In genomic region chr2:168230773-168231470, GRCm38 (mm10) we compare ENCODE assay signal across 8 mouse cellular contexts. TPM values are rescaled to one million over a fixed set of nuclear protein-coding genes. Genes with fewer than 3 reads are reported as not detected.
DNase-seq lines count a peak whose midpoint lies in the region; ATAC-seq and TF ChIP-seq lines count a peak whose summit lies in the region.

No protein-coding gene starts in this region.

- DNase-seq in left cerebral cortex, adult 2 months (ENCODE audit: extremely low spot score in 1 of 2, low spot score in 2 of 2): peak; percentile 40 to 49
- DNase-seq in left cerebral cortex, adult 9 months (ENCODE audit: low spot score in 2 of 2): no peak
- peak; percentile 61 for DNase-seq in intestine, embryonic 14.5 days (ENCODE audit: low spot score)
- DNase-seq in right cerebral cortex, postnatal 14 days: peak; percentile 54

- TF ChIP-seq POLR2A in bone marrow, adult 2 months (IDR thresholded peaks at IDR 0.05; ENCODE audit: borderline replicate concordance, control insufficient read depth, low read depth, low read length): 0 out of 2 replicates have a peak, but pooled peaks have one; percentile 34

- peak overlapping the region; percentile 98 for H3K4me2 ChIP-seq in embryonic facial prominence, embryonic 15.5 days (replicated peaks)
- peak overlapping the region; percentile 99 for H3K4me2 ChIP-seq in intestine, embryonic 14.5 days (ENCODE audit: low read length)
- H3K4me2 ChIP-seq in lung, embryonic 16.5 days (ENCODE audit: low read depth, low read length): peak overlapping the region; percentile 98

- no peaks in the 10 kb centered on the region for H3K27me3 ChIP-seq in embryonic facial prominence, embryonic 15.5 days
- no peaks in the 10 kb centered on the region for H3K27me3 ChIP-seq in intestine, embryonic 14.5 days (replicated peaks; ENCODE audit: control insufficient read depth, insufficient read depth, low read length)
- H3K27me3 ChIP-seq in lung, embryonic 16.5 days (ENCODE audit: control insufficient read depth, insufficient read depth, low read depth, low read length): no peaks in the 10 kb centered on the region

- peak overlapping the region; percentile 99 for H3K27ac ChIP-seq in left cerebral cortex, adult 2 months
- H3K27ac ChIP-seq in bone marrow, adult 2 months (ENCODE audit: control insufficient read depth, insufficient read depth, low read depth, low read length, poor library complexity): peak overlapping the region; percentile 94
- H3K27ac ChIP-seq in embryonic facial prominence, embryonic 15.5 days (replicated peaks): peak overlapping the region; percentile 95
- H3K27ac ChIP-seq in intestine, embryonic 14.5 days (ENCODE audit: low read depth): peak overlapping the region; percentile 82
- peak overlapping the region; percentile 91 for H3K27ac ChIP-seq in lung, embryonic 16.5 days (ENCODE audit: low read length)

- intact Hi-C loops in left cerebral cortex, adult 2 months (cut with DNase I): loop anchor here (2.0 kb wide), 1 partner anchor 24 kb away; the partner anchor contains the start of gene Adnp

- H3K4me1 ChIP-seq in bone marrow, adult 2 months (ENCODE audit: control insufficient read depth, insufficient read depth, low read length): peaks cover 2% of the 10 kb centered on the region; the same call in 1 of the 2 replicates
- peaks cover 31% of the 10 kb centered on the region for H3K4me1 ChIP-seq in embryonic facial prominence, embryonic 15.5 days
- H3K4me1 ChIP-seq in intestine, embryonic 14.5 days (replicated peaks; ENCODE audit: control insufficient read depth, insufficient read depth, low read length): peaks cover 31% of the 10 kb centered on the region
- H3K4me1 ChIP-seq in lung, embryonic 16.5 days (replicated peaks; ENCODE audit: control insufficient read depth, insufficient read depth, low read length): peaks cover 21% of the 10 kb centered on the region

- no peaks in the 10 kb centered on the region for H3K9me3 ChIP-seq in embryonic facial prominence, embryonic 15.5 days (replicated peaks)
- no peaks in the 10 kb centered on the region for H3K9me3 ChIP-seq in intestine, embryonic 14.5 days (ENCODE audit: control insufficient read depth, low read length)
- no peaks in the 10 kb centered on the region for H3K9me3 ChIP-seq in lung, embryonic 16.5 days (ENCODE audit: control insufficient read depth, low read length)

- ATAC-seq in embryonic facial prominence, embryonic 15.5 days (ENCODE audit: insufficient number of reproducible peaks, low FRiP score, low TSS enrichment, low read depth): 0 out of 2 replicates have a peak, but pooled peaks have one; percentile 41
- ATAC-seq in intestine, embryonic 14.5 days (replicated peaks; ENCODE audit: low FRiP score, low TSS enrichment, low read depth): peak; percentile 65; the same call in 1 of the 2 replicates
- peak; percentile 55 for ATAC-seq in lung, embryonic 16.5 days (ENCODE audit: low read depth)
- no peak for ATAC-seq in monocyte, adult 5-6 weeks (replicated peaks; ENCODE audit: insufficient number of reproducible peaks, low FRiP score, low TSS enrichment, poor library complexity, severe bottlenecking)

- H3K4me3 ChIP-seq in left cerebral cortex, adult 2 months: peak overlapping the region; percentile 94
- peak overlapping the region; percentile 97 for H3K4me3 ChIP-seq in bone marrow, adult 2 months (replicated peaks; ENCODE audit: control insufficient read depth, low read depth, low read length)
- peak overlapping the region; percentile 99 for H3K4me3 ChIP-seq in embryonic facial prominence, embryonic 15.5 days (replicated peaks)
- H3K4me3 ChIP-seq in intestine, embryonic 14.5 days (ENCODE audit: low read depth, low read length): peak overlapping the region; percentile 100
- H3K4me3 ChIP-seq in lung, embryonic 16.5 days (ENCODE audit: low read length): peak overlapping the region; percentile 67

- TF ChIP-seq CTCF in left cerebral cortex, adult 2 months (IDR thresholded peaks at IDR 0.05): no peak
- TF ChIP-seq CTCF in bone marrow, adult 2 months (IDR thresholded peaks at IDR 0.05; ENCODE audit: control insufficient read depth, insufficient read depth, low read length): no peak

- H3K36me3 ChIP-seq in embryonic facial prominence, embryonic 15.5 days: peaks cover 29% of the 10 kb centered on the region
- peaks cover 25% of the 10 kb centered on the region; the same call in 1 of the 2 replicates for H3K36me3 ChIP-seq in intestine, embryonic 14.5 days (ENCODE audit: control insufficient read depth, insufficient read depth, low read length)
- H3K36me3 ChIP-seq in lung, embryonic 16.5 days (ENCODE audit: control insufficient read depth, insufficient read depth, low read length): peaks cover 9% of the 10 kb centered on the region; the same call in 1 of the 2 replicates

- 5% methylated on average over 105 of the region's 105 CpGs for WGBS in bone marrow, adult 2 months
- WGBS in embryonic facial prominence, embryonic 15.5 days: 2% methylated on average over 104 of the region's 105 CpGs
- 2% methylated on average over 105 of the region's 105 CpGs for WGBS in intestine, embryonic 14.5 days
- 5% methylated on average over 69 of the region's 105 CpGs for WGBS in lung, embryonic 16.5 days

- H3K9ac ChIP-seq in embryonic facial prominence, embryonic 15.5 days: peak overlapping the region; percentile 96
- peak overlapping the region; percentile 95 for H3K9ac ChIP-seq in intestine, embryonic 14.5 days (ENCODE audit: low read length)
- peak overlapping the region; percentile 77 for H3K9ac ChIP-seq in lung, embryonic 16.5 days (ENCODE audit: low read length)

RNA-seq across cellular contexts. Expression of gene Mocs3, which starts 0.5 kb away (rescaled TPM):
- 10 to 100 TPM; 19.6 to 20.1 TPM for total RNA-seq in left cerebral cortex, adult 2 months (2021)
- 1.1 and 5.1 TPM in 2 replicates for polyA plus RNA-seq in bone marrow, adult 2 months (2011; ENCODE audit: insufficient read depth, insufficient read length, low replicate concordance, missing spikeins)
- polyA plus RNA-seq in embryonic facial prominence, embryonic 15.5 days (2015; fragmentation: Nextera tagmentation; extraction: Ambion mirVana): 8.0 and 8.8 TPM in 2 replicates
- polyA plus RNA-seq in intestine, embryonic 14.5 days (2014; fragmentation: Nextera tagmentation; extraction: Ambion mirVana): 7.7 and 7.8 TPM in 2 replicates
- 4.5 and 4.6 TPM in 2 replicates for polyA plus RNA-seq in lung, embryonic 16.5 days (2015; fragmentation: Nextera tagmentation; extraction: Ambion mirVana)
- total RNA-seq in monocyte, adult 5-6 weeks (2017): 1.9 to 6.0 TPM (median 5.3 TPM) in 3 replicates

RNA-seq across cellular contexts. Expression of gene Dpm1, which starts 0.5 kb away (rescaled TPM):
- 10 to 100 TPM; 68.5 to 75.8 TPM for total RNA-seq in left cerebral cortex, adult 2 months (2021)
- 20.1 and 59.2 TPM in 2 replicates for polyA plus RNA-seq in bone marrow, adult 2 months (2011; ENCODE audit: insufficient read depth, insufficient read length, low replicate concordance, missing spikeins)
- 92.0 and 102 TPM in 2 replicates for polyA plus RNA-seq in embryonic facial prominence, embryonic 15.5 days (2015; fragmentation: Nextera tagmentation; extraction: Ambion mirVana)
- 76.4 and 76.8 TPM in 2 replicates for polyA plus RNA-seq in intestine, embryonic 14.5 days (2014; fragmentation: Nextera tagmentation; extraction: Ambion mirVana)
- polyA plus RNA-seq in lung, embryonic 16.5 days (2015; fragmentation: Nextera tagmentation; extraction: Ambion mirVana): 80.2 and 98.3 TPM in 2 replicates
- 44.5 to 113 TPM (median 82.0 TPM) in 3 replicates for total RNA-seq in monocyte, adult 5-6 weeks (2017)

RNA-seq across cellular contexts. Expression of gene Gm20716, which starts 0.8 kb away (rescaled TPM):
- total RNA-seq in left cerebral cortex, adult 2 months (2021): 10 to 100 TPM; 26.9 to 32.3 TPM
- polyA plus RNA-seq in bone marrow, adult 2 months (2011; ENCODE audit: insufficient read depth, insufficient read length, low replicate concordance, missing spikeins): 18.3 and 20.2 TPM in 2 replicates
- 18.3 and 18.6 TPM in 2 replicates for polyA plus RNA-seq in embryonic facial prominence, embryonic 15.5 days (2015; fragmentation: Nextera tagmentation; extraction: Ambion mirVana)
- 23.3 and 24.8 TPM in 2 replicates for polyA plus RNA-seq in intestine, embryonic 14.5 days (2014; fragmentation: Nextera tagmentation; extraction: Ambion mirVana)
- 14.7 and 15.3 TPM in 2 replicates for polyA plus RNA-seq in lung, embryonic 16.5 days (2015; fragmentation: Nextera tagmentation; extraction: Ambion mirVana)
- total RNA-seq in monocyte, adult 5-6 weeks (2017): 34.9 to 50.7 TPM (median 37.1 TPM) in 3 replicates

RNA-seq across cellular contexts. Expression of gene Adnp, which starts 24.0 kb away (rescaled TPM):
- total RNA-seq in left cerebral cortex, adult 2 months (2021): 10 to 100 TPM; 84.0 to 91.6 TPM
- polyA plus RNA-seq in bone marrow, adult 2 months (2011; ENCODE audit: insufficient read depth, insufficient read length, low replicate concordance, missing spikeins): 4.1 and 10.8 TPM in 2 replicates
- 3.4 and 7.6 TPM in 2 replicates for polyA plus RNA-seq in embryonic facial prominence, embryonic 15.5 days (2015; fragmentation: Nextera tagmentation; extraction: Ambion mirVana)
- polyA plus RNA-seq in intestine, embryonic 14.5 days (2014; fragmentation: Nextera tagmentation; extraction: Ambion mirVana): 3.1 and 3.2 TPM in 2 replicates
- polyA plus RNA-seq in lung, embryonic 16.5 days (2015; fragmentation: Nextera tagmentation; extraction: Ambion mirVana): 1.3 and 1.8 TPM in 2 replicates
- total RNA-seq in monocyte, adult 5-6 weeks (2017): 1.2 to 9.1 TPM in 2 of 3 replicates, not detected in the other

RNA-seq across cellular contexts. Expression of gene Kcng1, which starts 50.6 kb away (rescaled TPM):
- total RNA-seq in left cerebral cortex, adult 2 months (2021): 10 to 100 TPM; 30.5 to 39.6 TPM
- not detected in 2 replicates for polyA plus RNA-seq in bone marrow, adult 2 months (2011; ENCODE audit: insufficient read depth, insufficient read length, low replicate concordance, missing spikeins)
- polyA plus RNA-seq in embryonic facial prominence, embryonic 15.5 days (2015; fragmentation: Nextera tagmentation; extraction: Ambion mirVana): 1.7 and 2.1 TPM in 2 replicates
- 11.7 and 12.0 TPM in 2 replicates for polyA plus RNA-seq in intestine, embryonic 14.5 days (2014; fragmentation: Nextera tagmentation; extraction: Ambion mirVana)
- 0.19 and 0.20 TPM in 2 replicates for polyA plus RNA-seq in lung, embryonic 16.5 days (2015; fragmentation: Nextera tagmentation; extraction: Ambion mirVana)
- not detected in 3 replicates for total RNA-seq in monocyte, adult 5-6 weeks (2017)

Comparison
In these comparisons a context has a peak if more than half of its experiments do, and no peak if none do; other contexts are left out.
1. DNase-seq: peak in left cerebral cortex, adult 2 months (2 of 2), intestine, embryonic 14.5 days (single experiment) and right cerebral cortex, postnatal 14 days (single experiment); none in left cerebral cortex, adult 9 months (0 of 2).
2. Peak in every context shown above with its lines, with median percentiles within 50 percentile points of each other: H3K27ac ChIP-seq, H3K4me3 ChIP-seq, H3K4me2 ChIP-seq and H3K9ac ChIP-seq.